Mouse (Mus musculus) stomach, embryonic 14.5 days (tissue): ENCODE measurements around the gene Rab5b. TPM values are rescaled to one million over a fixed set of nuclear protein-coding genes. Genes with fewer than 3 reads are reported as not detected.

Experiments used
- ATAC-seq: fragments of 200-750 bp; cut with Nextera tagmentation; 2 replicates; pipeline ENCODE4 v1.8.0; 2017; ENCODE audit warnings: low read depth, moderate TSS enrichment; ENCODE audit not compliant: insufficient number of reproducible peaks, insufficient read depth, low FRiP score
- H3K27ac ChIP-seq: fragments of 300-500 bp; sonication (generic); 2 replicates; pipeline ENCODE4 v1.5.1; 2014; ENCODE audit warnings: mild to moderate bottlenecking, low read length, moderate library complexity, mixed read lengths
- H3K27me3 ChIP-seq: fragments of 300-500 bp; sonication (generic); 2 replicates; pipeline ENCODE4 v1.6.1; 2014; ENCODE audit warnings: low read length, control low read depth, mixed read lengths; ENCODE audit not compliant: control insufficient read depth, insufficient read depth
- H3K36me3 ChIP-seq: fragments of 300-500 bp; sonication (generic); 2 replicates; pipeline ENCODE4 v1.6.1; 2014; ENCODE audit warnings: mild to moderate bottlenecking, control low read depth, low read length, moderate library complexity, mixed read lengths; ENCODE audit not compliant: control insufficient read depth, insufficient read depth
- H3K4me1 ChIP-seq: fragments of 300-500 bp; sonication (generic); 2 replicates; pipeline ENCODE4 v1.6.1; 2014; ENCODE audit warnings: low read length, control low read depth, mixed read lengths; ENCODE audit not compliant: control insufficient read depth, insufficient read depth
- H3K4me2 ChIP-seq: fragments of 300-500 bp; sonication (generic); replicated peaks from 2 replicates; pipeline ENCODE4 v1.6.1; 2014; ENCODE audit warnings: low read depth, low read length, control low read depth
- H3K4me3 ChIP-seq: fragments of 300-500 bp; sonication (generic); 2 replicates; pipeline ENCODE4 v1.5.1; 2014; ENCODE audit warnings: low read depth, low read length, control low read depth
- H3K9ac ChIP-seq: fragments of 300-500 bp; sonication (generic); replicated peaks from 2 replicates; pipeline ENCODE4 v1.6.1; 2014; ENCODE audit warnings: low read depth, mild to moderate bottlenecking, control low read depth, low read length, moderate library complexity, mixed read lengths
- H3K9me3 ChIP-seq: fragments of 300-500 bp; sonication (generic); 2 replicates; pipeline ENCODE4 v1.6.1; 2016; ENCODE audit warnings: low read depth, low read length, control low read depth; ENCODE audit not compliant: control insufficient read depth
- WGBS: fragments of 180-500 bp; shearing (Covaris S2); extraction: QIAGEN DNeasy Blood & Tissue Kit; methylation state at CpG from one replicate; pipeline ENCODE4 v1.1.7; 2014; 5-methylcytosine and 5-hydroxymethylcytosine counted together
- polyA plus RNA-seq: library from polyadenylated mRNA; unstranded; fragments of >200 nt; fragmentation: Nextera tagmentation; extraction: Ambion mirVana; gene quantifications from 2 replicates; pipeline ENCODE4 v1.2.1, GENCODE M21; 2014

The Rab5b gene
- polyA plus RNA-seq, 1 experiment from 2014 or later: 65.9 TPM

DNA sequence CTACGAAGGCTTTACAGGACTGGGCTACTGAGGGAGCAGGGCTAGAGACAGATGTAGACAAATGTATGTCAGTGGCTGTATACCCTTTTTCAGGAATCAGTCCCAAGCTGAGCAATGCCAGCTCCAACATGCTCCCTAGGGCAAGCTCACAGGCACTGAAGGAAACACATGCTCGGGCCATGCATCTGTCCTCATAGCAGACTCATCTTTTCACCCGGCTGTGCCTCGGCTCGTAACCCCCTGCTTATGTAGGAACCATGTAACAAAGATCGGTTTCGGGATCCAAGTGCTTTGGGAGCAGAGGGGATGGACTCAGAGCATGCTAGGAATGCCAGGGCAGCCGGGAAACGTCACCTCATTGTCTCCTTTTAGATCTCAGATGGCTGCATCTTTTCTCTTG is 36.6 kb downstream of the Rab5b start:
- Histone ChIP-seq H3K9me3 (no peaks in the 10 kb centered on the region), H3K4me2 (no peak overlapping the region), H3K27me3 (no peaks in the 10 kb centered on the region), H3K9ac (no peak overlapping the region), H3K27ac (no peak overlapping the region), H3K4me3 (no peak overlapping the region), H3K4me1 (peaks cover 3% of the 10 kb centered on the region; the same call in 1 of the 2 replicates), H3K36me3 (no peaks in the 10 kb centered on the region)
- 43% methylated on average over 9 of the region's 9 CpGs for WGBS
- no peak for ATAC-seq

DNA sequence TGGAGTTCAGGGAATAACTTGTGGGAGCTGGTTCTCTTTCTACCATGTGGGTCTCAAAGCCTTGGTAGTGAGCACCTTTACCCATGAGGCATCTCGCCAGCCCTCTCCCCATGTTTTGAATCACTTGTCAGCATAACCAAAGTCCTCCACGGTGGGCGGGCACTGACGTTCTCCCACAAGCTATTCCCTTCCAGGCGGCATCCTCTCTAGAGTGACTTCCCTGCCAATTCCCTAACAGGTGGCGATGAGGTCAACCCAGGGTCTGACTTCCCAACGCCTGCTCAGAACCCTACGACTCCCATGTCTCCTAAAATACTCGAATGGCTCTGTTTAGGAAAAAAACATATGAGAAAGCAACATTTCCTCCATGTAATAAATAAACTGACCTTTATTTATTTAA is 38.2 kb downstream of the Rab5b start:
- no peak overlapping the region for H3K9ac ChIP-seq
- 49% methylated on average over 9 of the region's 9 CpGs for WGBS
- H3K36me3 ChIP-seq: no peaks in the 10 kb centered on the region
- no peaks in the 10 kb centered on the region for H3K9me3 ChIP-seq
- H3K4me1 ChIP-seq: peaks cover 3% of the 10 kb centered on the region; the same call in 1 of the 2 replicates
- no peak overlapping the region for H3K4me3 ChIP-seq
- H3K27ac ChIP-seq: no peak overlapping the region
- no peak for ATAC-seq
- no peaks in the 10 kb centered on the region for H3K27me3 ChIP-seq
- H3K4me2 ChIP-seq: no peak overlapping the region

DNA sequence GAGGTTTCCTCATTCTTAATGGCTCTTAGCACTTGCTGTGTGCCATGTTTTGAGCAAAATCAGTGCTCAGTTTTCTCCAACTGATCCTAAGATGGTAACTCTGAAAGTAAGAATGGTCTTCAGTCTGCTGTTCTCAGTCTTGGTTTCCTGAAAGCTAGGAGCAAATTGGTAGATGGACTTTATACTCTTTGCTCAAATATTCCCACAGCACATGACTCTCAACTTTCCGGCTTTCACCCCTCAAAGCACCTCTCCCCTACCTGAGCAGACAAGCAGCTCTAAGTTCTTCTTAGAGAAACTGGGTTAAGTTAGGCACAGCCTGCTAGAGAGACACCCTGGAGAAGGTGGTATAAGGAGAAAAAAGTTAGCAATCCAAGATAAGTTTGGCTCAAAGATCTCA is 39.3 kb downstream of the Rab5b start:
- Histone ChIP-seq H3K27me3 (no peaks in the 10 kb centered on the region), H3K9ac (no peak overlapping the region), H3K4me3 (no peak overlapping the region), H3K9me3 (no peaks in the 10 kb centered on the region), H3K27ac (no peak overlapping the region), H3K36me3 (no peaks in the 10 kb centered on the region), H3K4me1 (peaks cover 3% of the 10 kb centered on the region; the same call in 1 of the 2 replicates), H3K4me2 (no peak overlapping the region)
- WGBS: 96% methylated on average over 1 of the region's 1 CpGs
- no peak for ATAC-seq

DNA sequence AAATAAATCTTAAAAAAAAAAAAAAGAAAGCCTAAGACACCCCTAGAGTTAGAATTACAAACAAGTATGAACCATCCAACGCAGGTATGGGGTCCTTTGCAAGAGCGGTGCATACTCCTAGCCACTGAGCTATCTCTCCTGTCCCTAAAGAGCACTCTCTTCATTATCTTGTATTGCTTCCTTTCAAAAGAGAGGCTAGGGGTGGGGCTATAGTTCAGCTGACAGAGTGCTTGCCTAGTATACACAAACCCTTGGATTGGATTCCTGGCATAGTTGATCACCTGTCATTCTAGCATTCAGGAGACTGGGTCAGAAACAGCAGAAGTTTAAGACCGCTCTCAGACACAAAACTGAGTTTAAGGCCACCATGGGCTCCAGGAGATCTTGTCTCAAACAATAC is 40.8 kb downstream of the Rab5b start:
- no peak overlapping the region for H3K4me2 ChIP-seq
- no peak for ATAC-seq
- WGBS: 39% methylated on average over 3 of the region's 3 CpGs
- H3K9me3 ChIP-seq: no peaks in the 10 kb centered on the region
- H3K36me3 ChIP-seq: no peaks in the 10 kb centered on the region
- no peak overlapping the region for H3K27ac ChIP-seq
- H3K9ac ChIP-seq: no peak overlapping the region
- no peaks in the 10 kb centered on the region for H3K27me3 ChIP-seq
- H3K4me1 ChIP-seq: peaks cover 3% of the 10 kb centered on the region; the same call in 1 of the 2 replicates
- no peak overlapping the region for H3K4me3 ChIP-seq

DNA sequence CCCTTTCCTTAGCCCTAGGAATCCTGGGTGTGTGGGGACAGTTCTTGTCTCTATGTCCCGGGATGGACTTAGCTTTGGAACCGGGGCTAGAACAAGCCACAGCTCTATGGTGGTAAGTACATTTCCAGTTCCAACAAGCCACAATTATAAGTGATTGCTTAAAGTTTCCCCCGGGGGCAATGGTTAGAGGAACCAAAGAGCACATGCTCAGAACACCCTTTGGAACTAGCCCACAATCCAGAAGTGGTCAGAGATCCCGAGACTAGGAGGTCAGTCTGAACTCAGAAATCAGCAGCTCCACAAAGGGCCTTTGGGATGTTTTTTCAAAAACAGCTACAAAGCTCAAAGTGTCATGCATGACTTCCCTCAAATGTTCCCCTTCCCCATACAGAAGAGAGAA is 42.2 kb downstream of the Rab5b start:
- H3K4me2 ChIP-seq: no peak overlapping the region
- no peak overlapping the region for H3K4me3 ChIP-seq
- no peak for ATAC-seq
- WGBS: 76% methylated on average over 4 of the region's 4 CpGs
- peaks cover 3% of the 10 kb centered on the region; the same call in 1 of the 2 replicates for H3K4me1 ChIP-seq
- no peaks in the 10 kb centered on the region for H3K9me3 ChIP-seq
- no peak overlapping the region for H3K9ac ChIP-seq
- H3K36me3 ChIP-seq: no peaks in the 10 kb centered on the region
- H3K27ac ChIP-seq: no peak overlapping the region
- no peaks in the 10 kb centered on the region for H3K27me3 ChIP-seq

DNA sequence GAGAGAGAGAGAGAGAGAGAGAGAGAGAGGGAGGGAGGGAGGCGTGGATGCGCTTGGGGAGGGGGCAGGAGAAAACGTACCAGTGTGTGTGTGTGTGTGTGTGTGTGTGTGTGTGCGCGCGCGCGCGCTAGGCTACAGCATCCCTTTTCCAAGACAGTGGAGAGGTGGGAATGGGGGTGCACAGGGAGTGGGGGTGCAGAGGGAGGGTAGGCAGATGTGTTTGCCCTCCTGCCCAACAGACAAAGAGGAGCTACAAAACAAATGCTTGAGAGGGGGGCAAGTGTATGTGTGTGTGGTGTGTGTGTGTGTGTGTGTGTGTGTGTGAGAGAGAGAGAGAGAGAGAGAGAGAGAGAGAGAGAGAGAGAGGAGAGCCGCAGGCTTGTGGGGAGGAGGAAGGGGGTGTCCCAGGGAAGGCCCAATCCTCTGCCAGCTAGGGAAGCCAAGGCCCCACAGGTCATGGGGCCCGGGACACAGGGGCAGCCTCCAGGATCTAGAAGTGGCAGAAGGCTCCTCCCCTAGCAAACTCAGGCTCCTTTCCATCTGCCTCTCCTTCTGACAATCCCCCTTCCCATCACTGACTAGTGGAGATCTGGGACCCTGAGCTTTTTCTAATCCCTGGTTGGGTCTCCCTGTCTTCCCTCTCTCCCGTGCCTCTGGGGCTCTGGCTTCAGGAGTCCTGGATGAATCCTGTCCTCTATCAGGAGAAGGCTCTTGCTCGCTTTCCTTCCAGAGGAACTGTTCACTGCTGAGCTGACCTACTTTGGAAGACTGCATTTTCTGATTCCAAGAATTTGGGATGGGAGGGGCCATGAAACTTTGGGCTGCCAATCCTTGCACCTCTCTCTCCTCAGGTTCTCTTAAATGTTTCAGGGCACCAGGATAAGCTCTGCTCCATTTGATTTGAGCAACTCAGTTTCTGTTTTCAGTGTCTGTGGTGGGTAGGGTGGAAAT is 49.6 kb downstream of the Rab5b start:
- 4% methylated on average over 12 of the region's 13 CpGs for WGBS
- Histone ChIP-seq H3K27ac (peak overlapping the region; percentile 50; the same call in 1 of the 2 replicates), H3K4me3 (peak overlapping the region; percentile 45; the same call in 1 of the 2 replicates), H3K9ac (no peak overlapping the region), H3K36me3 (no peaks in the 10 kb centered on the region), H3K4me2 (peak overlapping the region; percentile 69), H3K27me3 (no peaks in the 10 kb centered on the region), H3K9me3 (no peaks in the 10 kb centered on the region), H3K4me1 (peaks cover 8% of the 10 kb centered on the region; the same call in 1 of the 2 replicates)
- ATAC-seq: peak; percentile 77

DNA sequence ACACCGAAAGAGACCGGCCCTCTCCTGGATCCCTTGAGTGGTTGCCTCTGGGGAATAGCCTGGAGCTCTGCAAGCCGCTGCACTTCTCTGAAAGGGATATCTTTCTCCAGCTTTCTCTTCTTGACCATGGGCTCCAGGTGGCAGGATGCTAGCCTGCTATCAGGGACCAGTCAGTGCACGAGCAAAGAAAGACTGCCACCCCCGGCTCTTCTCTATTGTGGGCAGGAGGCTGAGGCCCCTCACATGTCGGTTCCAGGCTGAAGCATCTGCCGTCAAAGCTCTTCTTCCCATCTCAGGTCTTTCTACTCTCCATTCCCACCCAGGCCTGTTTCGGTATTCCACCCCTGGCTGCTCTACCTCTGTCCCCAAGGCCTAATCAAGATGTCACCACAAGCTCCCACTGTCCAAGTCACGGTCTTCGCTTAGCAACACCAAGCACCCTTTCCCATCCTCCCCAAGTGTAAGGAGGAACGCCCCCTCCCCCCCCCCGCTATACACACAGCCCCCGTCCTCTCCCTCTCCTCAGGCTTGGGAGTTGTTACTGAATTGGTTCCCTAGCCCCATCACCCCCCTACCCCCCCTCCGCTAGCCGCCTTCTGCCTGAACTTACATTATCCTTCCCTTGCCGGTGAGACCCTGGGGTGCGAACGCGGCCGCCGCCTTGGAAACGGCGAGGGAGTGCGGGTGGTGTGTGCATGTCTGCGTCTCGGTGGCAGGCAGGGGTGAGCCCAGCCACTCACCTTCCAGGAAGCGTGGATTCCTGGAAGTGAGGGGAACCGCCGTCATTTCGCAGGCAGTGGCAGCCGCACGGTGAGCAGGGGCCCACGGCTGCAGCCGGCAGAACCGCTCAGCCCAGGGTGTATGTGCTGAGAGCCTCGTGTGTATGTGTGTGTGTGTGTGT is 50.7 kb downstream of the Rab5b start, which contains the start of gene Ikzf4:
TSS of gene Ikzf4 (minus strand) at position 881 of the 901 bp plus-strand sequence.
- 3% methylated on average over 34 of the region's 36 CpGs for WGBS
- Histone ChIP-seq H3K4me2 (peak within 1 kb of the TSS; percentile 69), H3K27me3 (no peaks in the 10 kb centered on the region), H3K4me3 (peak within 1 kb of the TSS; percentile 45), H3K27ac (peak within 1 kb of the TSS; percentile 50; the same call in 1 of the 2 replicates), H3K9ac (no peak within 1 kb of the TSS; the same call in 1 of the 2 replicates), H3K4me1 (peaks cover 8% of the 10 kb centered on the region; the same call in 1 of the 2 replicates), H3K9me3 (no peaks in the 10 kb centered on the region), H3K36me3 (no peaks in the 10 kb centered on the region)
- peak; percentile 54 for ATAC-seq

DNA sequence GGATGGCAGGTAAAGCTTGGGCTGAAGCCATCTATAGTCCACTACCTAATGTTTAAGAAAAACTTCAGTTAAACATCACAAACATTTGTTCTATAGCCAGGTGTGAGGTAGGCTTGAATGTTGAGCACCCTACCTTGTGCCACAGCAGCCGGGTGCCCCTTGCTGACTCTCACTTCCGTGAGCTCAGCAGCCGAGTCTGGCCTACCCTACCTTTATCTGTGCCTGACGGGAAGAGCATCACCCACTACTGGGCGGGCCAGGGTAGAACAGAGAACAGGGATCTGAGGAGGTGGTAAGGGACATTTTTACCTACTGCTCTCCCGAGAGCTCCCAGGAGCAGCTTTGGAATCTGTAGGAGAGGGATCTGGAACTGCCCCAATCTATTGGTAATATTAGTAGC is 53.3 kb downstream of the Rab5b start:
- Histone ChIP-seq H3K9ac (no peak overlapping the region), H3K36me3 (no peaks in the 10 kb centered on the region), H3K4me1 (peaks cover 8% of the 10 kb centered on the region; the same call in 1 of the 2 replicates), H3K27me3 (no peaks in the 10 kb centered on the region), H3K27ac (no peak overlapping the region), H3K4me2 (no peak overlapping the region), H3K4me3 (no peak overlapping the region), H3K9me3 (no peaks in the 10 kb centered on the region)
- WGBS: 85% methylated on average over 6 of the region's 6 CpGs
- no peak for ATAC-seq
